Mouse (Mus musculus) fibroblast of lung, adult 2 months (primary cell): ENCODE data around the gene Ing4.

Source experiments
- DNase-seq: peaks from one replicate; pipeline ENCODE4 v3.0.0-alpha.2; 2011; ENCODE audit warnings: low read depth

The Ing4 gene

GRCm38 (mm10) chr6:125090341-125091085 lies 51.0 kb downstream of the Ing4 start:
- no peak for DNase-seq

GRCm38 (mm10) chr6:125092372-125092771 lies 52.8 kb downstream of the Ing4 start:
- no peak for DNase-seq

GRCm38 (mm10) chr6:125094843-125095242 lies 55.3 kb downstream of the Ing4 start:
- DNase-seq: no peak

- no peak for DNase-seq
Observed at GRCm38 (mm10) chr6:125095391-125096278, 56.1 kb downstream of the Ing4 start, which contains the start of gene Chd4. Chd4 (plus strand) TSS chr6:125095981.

GRCm38 (mm10) chr6:125096279-125096596 lies 56.7 kb downstream of the Ing4 start:
- no peak for DNase-seq

GRCm38 (mm10) chr6:125096597-125097345 lies 57.2 kb downstream of the Ing4 start:
- no peak for DNase-seq

- no peak for DNase-seq
Observed at GRCm38 (mm10) chr6:125097346-125097689, 57.8 kb downstream of the Ing4 start.

GRCm38 (mm10) chr6:125097951-125098350 lies 58.4 kb downstream of the Ing4 start:
- no peak for DNase-seq

GRCm38 (mm10) chr6:125098513-125098912 lies 59.0 kb downstream of the Ing4 start:
- DNase-seq: no peak
